Mouse (Mus musculus): ENCODE measurements at regions not wholly inside any gene's neighbourhood (a gene's known extent, or its start where the extent isn't known, plus 50 kb on each side); places are given as distances from the start of the nearest gene placed in this dataset.

GRCm38 (mm10) chr13:15227641-15228040, 235.4 kb upstream of the Gli3 start:
- no peak for DNase-seq
